Mouse (Mus musculus) embryonic stem cell, embryonic (primary cell): Measurements from ENCODE around the gene Tmem62.
"Not testable (repeated sequence)": the region's sequence is repeated elsewhere in the genome, so short reads cannot be mapped to it uniquely, and the experiment has no call there.

Experiments used
- CTCF ChIA-PET, 4 experiments: fragments of 300-600 bp in 2 of 4; fragments of 350-600 bp in 2 of 4; sonication (Branson Sonifier 250); formaldehyde crosslinking; loops; one replicate each; lab custom pipeline; 2022; ENCODE audit warnings: inconsistent platforms in 2 of 4; lab: Charles Lee
- POLR2A ChIA-PET, 4 experiments: fragments of 300-600 bp in 2 of 4; fragments of 350-600 bp in 2 of 4; sonication (Branson Sonifier 250); formaldehyde crosslinking; loops; one replicate each; lab custom pipeline; 2022; ENCODE audit warnings: antibody characterized with exemption in 4 of 4, inconsistent platforms in 1 of 4; lab: Charles Lee

Tmem62 gene

GRCm38 (mm10) chr2:120977926-120978692, 1.3 kb downstream of the Tmem62 start:
- CTCF ChIA-PET: interaction anchor here in 1 of 4 experiments (1.1 kb wide), 1 partner anchor 124 kb away, joined by 3 read pairs; no protein-coding TSS in a partner anchor
- POLR2A ChIA-PET: interaction anchor here in 3 of 4 experiments (0.7 to 1.6 kb wide), 4 partner anchors 11 to 162 kb away, joined by 3 to 7 read pairs (median 5); partner anchors contain the start of genes Adal (in 2 of the 3) and Lcmt2 (in 2 of the 3)

GRCm38 (mm10) chr2:120978693-120979037, 1.8 kb downstream of the Tmem62 start:
- POLR2A ChIA-PET: interaction anchor here in 2 of 4 experiments (0.7 to 1.6 kb wide), 2 partner anchors 161 to 162 kb away, joined by 7 read pairs; partner anchors contain the start of genes Adal (in 2 of the 2) and Lcmt2 (in 2 of the 2)

GRCm38 (mm10) chr2:120979819-120980218, 3.0 kb downstream of the Tmem62 start:
- POLR2A ChIA-PET: interaction anchor here in 1 of 4 experiments (2.7 kb wide), 1 partner anchor 10 kb away, joined by 8 read pairs; no protein-coding TSS in a partner anchor
- CTCF ChIA-PET: no interaction called here

More at GRCm38 (mm10) chr2:120978693-120979037, 1.8 kb downstream of the Tmem62 start:
- CTCF ChIA-PET: interaction anchor here in 1 of 4 experiments (0.6 kb wide), 1 partner anchor 1640 kb away, joined by 3 read pairs; no protein-coding TSS in a partner anchor

GRCm38 (mm10) chr2:120980861-120981260, 4.0 kb downstream of the Tmem62 start:
- CTCF ChIA-PET: interaction anchor here in 2 of 4 experiments (0.7 to 1.5 kb wide), 2 partner anchors 8 to 23 kb away, joined by 3 read pairs; no protein-coding TSS in a partner anchor

GRCm38 (mm10) chr2:120983611-120984010, 6.8 kb downstream of the Tmem62 start:
- POLR2A ChIA-PET: interaction anchor here in 1 of 4 experiments (1.2 to 3.4 kb wide), 2 partner anchors 10 to 12 kb away, joined by 3 to 19 read pairs; partner anchors contain the start of gene Ubr1
- CTCF ChIA-PET: no interaction called here

More at GRCm38 (mm10) chr2:120980861-120981260, 4.0 kb downstream of the Tmem62 start:
- POLR2A ChIA-PET: interaction anchor here in 2 of 4 experiments (1.0 to 2.7 kb wide), 7 partner anchors 8 to 432 kb away, joined by 3 to 8 read pairs (median 3); partner anchors contain the start of genes Catsper2 (in 1 of the 2), Lcmt2 (in 1 of the 2), Pdia3 (in 1 of the 2) and Ubr1 (in 1 of the 2)

GRCm38 (mm10) chr2:120985241-120985640, 8.4 kb downstream of the Tmem62 start:
- ChIA-PET POLR2A (interaction anchor here in 1 of 4 experiments (1.2 to 3.4 kb wide), 2 partner anchors 14 to 155 kb away, joined by 3 to 19 read pairs; partner anchors contain the start of genes Adal and Ubr1), CTCF (no interaction called here)

- ChIA-PET CTCF (interaction anchor here (0.5 to 1.8 kb wide), 9 partner anchors 9 to 513 kb away, joined by 3 to 6 read pairs (median 3); partner anchors contain the start of gene Ccndbp1 (in 1 of the 4)), POLR2A (interaction anchor here in 2 of 4 experiments (0.6 to 1.9 kb wide), 9 partner anchors 10 to 1833 kb away, joined by 3 to 8 read pairs (median 3); partner anchors contain the start of genes Adal (in 1 of the 2) and Lcmt2 (in 1 of the 2))
These were observed 14.4 kb downstream of the Tmem62 start for GRCm38 (mm10) chr2:120991196-120991595.

GRCm38 (mm10) chr2:120996607-120997006, 19.8 kb downstream of the Tmem62 start:
- CTCF ChIA-PET, POLR2A ChIA-PET: not testable (repeated sequence)

GRCm38 (mm10) chr2:120998863-120999262, 22.0 kb downstream of the Tmem62 start:
- ChIA-PET POLR2A (interaction anchor here in 1 of 4 experiments (0.9 to 2.6 kb wide), 2 partner anchors 10 kb away, joined by 3 to 10 read pairs; partner anchors contain the start of gene Ccndbp1), CTCF (no interaction called here)

GRCm38 (mm10) chr2:121003586-121003985, 26.8 kb downstream of the Tmem62 start:
- CTCF ChIA-PET: interaction anchor here in 3 of 4 experiments (0.6 to 1.8 kb wide), 3 partner anchors 31 to 525 kb away, joined by 3 to 7 read pairs (median 5); no protein-coding TSS in a partner anchor
- POLR2A ChIA-PET: interaction anchor here in 1 of 4 experiments (1.6 kb wide), 1 partner anchor 22 kb away, joined by 4 read pairs; no protein-coding TSS in a partner anchor

- ChIA-PET CTCF (interaction anchor here in 2 of 4 experiments (0.6 to 1.8 kb wide), 2 partner anchors 229 to 526 kb away, joined by 3 to 7 read pairs; no protein-coding TSS in a partner anchor), POLR2A (no interaction called here)
These were observed 27.4 kb downstream of the Tmem62 start for GRCm38 (mm10) chr2:121004018-121004811.

- CTCF ChIA-PET: interaction anchor here in 2 of 4 experiments (0.5 to 1.1 kb wide), 3 partner anchors 16 to 140 kb away, joined by 3 to 13 read pairs (median 4); no protein-coding TSS in a partner anchor
- POLR2A ChIA-PET: interaction anchor here in 1 of 4 experiments (1.2 kb wide), 1 partner anchor 12 kb away, joined by 3 read pairs; no protein-coding TSS in a partner anchor
These were observed 30.2 kb downstream of the Tmem62 start for GRCm38 (mm10) chr2:121006986-121007385.

- POLR2A ChIA-PET: interaction anchor here in 3 of 4 experiments (0.6 to 2.0 kb wide), 14 partner anchors 9 to 441 kb away, joined by 3 to 7 read pairs (median 4); partner anchors contain the start of genes Adal (in 2 of the 3), Lcmt2 (in 2 of the 3), Ubr1 (in 2 of the 3) and Serf2 (in 1 of the 3)
These were observed 31.3 kb downstream of the Tmem62 start, which contains the start of gene Ccndbp1 for GRCm38 (mm10) chr2:121007925-121008663. TSS of gene Ccndbp1 (plus strand) at chr2:121008403.

GRCm38 (mm10) chr2:121008664-121009007, 31.8 kb downstream of the Tmem62 start:
- POLR2A ChIA-PET: interaction anchor here in 2 of 4 experiments (0.7 to 2.0 kb wide), 7 partner anchors 8 to 440 kb away, joined by 3 to 7 read pairs (median 4); partner anchors contain the start of genes Adal (in 1 of the 2), Lcmt2 (in 1 of the 2), Serf2 (in 1 of the 2) and Ubr1 (in 1 of the 2)
- CTCF ChIA-PET: interaction anchor here in 1 of 4 experiments (1.0 kb wide), 1 partner anchor 36 kb away, joined by 3 read pairs; no protein-coding TSS in a partner anchor

More at GRCm38 (mm10) chr2:121007925-121008663, 31.3 kb downstream of the Tmem62 start, which contains the start of gene Ccndbp1:
- CTCF ChIA-PET: interaction anchor here in 2 of 4 experiments (0.6 to 1.0 kb wide), 3 partner anchors 13 to 35 kb away, joined by 3 read pairs; no protein-coding TSS in a partner anchor

- CTCF ChIA-PET: no interaction called here
- POLR2A ChIA-PET: interaction anchor here in 1 of 4 experiments (1.3 to 2.0 kb wide), 2 partner anchors 10 to 131 kb away, joined by 3 to 7 read pairs; partner anchors contain the start of genes Adal and Lcmt2
These were observed 32.4 kb downstream of the Tmem62 start for GRCm38 (mm10) chr2:121009071-121009677.

- CTCF ChIA-PET: no interaction called here
- POLR2A ChIA-PET: no interaction called here
These were observed 35.9 kb downstream of the Tmem62 start for GRCm38 (mm10) chr2:121012676-121013075.
